27 mouse cellular contexts compared by ENCODE assay signal in genomic region chr6:128288681-128289080, GRCm38 (mm10). TPM values are rescaled to one million over a fixed set of nuclear protein-coding genes. Genes with fewer than 3 reads are reported as not detected.
A peak's percentile ranks its signal among the peaks of the same experiment; 100 is the strongest.
DNase-seq lines count a peak whose midpoint lies in the region; ATAC-seq and TF ChIP-seq lines count a peak whose summit lies in the region.
"Had no signal": no experiment of that assay in that cellular context is flagged by ENCODE, and none has a peak within 500 bp of the region (broad histone marks: within the 10 kb centered on the region; RNA-seq: fewer than 3 reads in every experiment).

No protein-coding gene starts in this region.

- H3K36me3 ChIP-seq in forebrain, embryonic 11.5 days (ENCODE audit: control insufficient read depth, insufficient read depth, low read length) = no peaks in the 10 kb centered on the region
- no peaks in the 10 kb centered on the region for H3K36me3 ChIP-seq in forebrain, embryonic 13.5 days (ENCODE audit: poor library complexity, severe bottlenecking)
- no peaks in the 10 kb centered on the region for H3K36me3 ChIP-seq in lung, postnatal 0 days (ENCODE audit: insufficient read depth, low read length)
- H3K36me3 ChIP-seq: embryonic facial prominence, embryonic 13.5 days; embryonic facial prominence, embryonic 15.5 days; forebrain, embryonic 10.5 days; G1E had no signal

- peak; percentile 41 for DNase-seq in forebrain, embryonic 11.5 days (ENCODE audit: low spot score)
- peak; percentile 59 for DNase-seq in lung, postnatal 0 days (ENCODE audit: low spot score)
- no peak for DNase-seq in lung, postnatal 14 days
- DNase-seq in lung, postnatal 36 days = peak; percentile 64
- no peak for DNase-seq in lung, postnatal 4 days
- DNase-seq: adrenal gland, adult 2 months; adrenal gland, postnatal 10 days; adrenal gland, postnatal 25 days; B cell, adult 2 months; cerebellum, adult 11 months; cerebellum, adult 18-20 months; cerebellum, adult 8-10 months; cerebellum, adult 9-11 months; cerebellum, postnatal 14 days; cerebellum, postnatal 36 days; embryo, embryonic 11 days had no signal

- no peak for TF ChIP-seq EP300 in lung, postnatal 0 days (IDR thresholded peaks at IDR 0.05)

- no peak overlapping the region for H3K4me2 ChIP-seq in forebrain, embryonic 11.5 days (ENCODE audit: low read depth, low read length, severe bottlenecking)
- no peak overlapping the region for H3K4me2 ChIP-seq in forebrain, embryonic 13.5 days
- no peak overlapping the region for H3K4me2 ChIP-seq in lung, postnatal 0 days (replicated peaks; ENCODE audit: low read depth, low read length)
- H3K4me2 ChIP-seq: embryonic facial prominence, embryonic 13.5 days; embryonic facial prominence, embryonic 15.5 days had no signal

- WGBS in forebrain, embryonic 11.5 days = 86% methylated on average over 6 of the region's 6 CpGs
- 85% methylated on average over 6 of the region's 6 CpGs for WGBS in forebrain, embryonic 13.5 days
- WGBS in lung, postnatal 0 days = 61% methylated on average over 6 of the region's 6 CpGs

- no peak overlapping the region for H3K27ac ChIP-seq in forebrain, embryonic 11.5 days (ENCODE audit: low read depth, low read length)
- no peak overlapping the region for H3K27ac ChIP-seq in forebrain, embryonic 13.5 days
- 0 out of 2 replicates have a peak overlapping the region, but pooled peaks have one; percentile 1 for H3K27ac ChIP-seq in lung, postnatal 0 days (ENCODE audit: low read length)
- H3K27ac ChIP-seq: embryonic facial prominence, embryonic 13.5 days; embryonic facial prominence, embryonic 15.5 days; forebrain, embryonic 10.5 days had no signal

- TF ChIP-seq CTCF in lung, postnatal 0 days (IDR thresholded peaks at IDR 0.05) = no peak

- H3K4me3 ChIP-seq in forebrain, embryonic 11.5 days (ENCODE audit: low read depth, low read length) = no peak overlapping the region
- H3K4me3 ChIP-seq in forebrain, embryonic 13.5 days = no peak overlapping the region
- no peak overlapping the region for H3K4me3 ChIP-seq in lung, postnatal 0 days (ENCODE audit: low read depth, low read length)
- H3K4me3 ChIP-seq: embryonic facial prominence, embryonic 13.5 days; embryonic facial prominence, embryonic 15.5 days; erythroblast, embryonic 14.5 days; forebrain, embryonic 10.5 days had no signal

- no peaks in the 10 kb centered on the region for H3K9me3 ChIP-seq in forebrain, embryonic 11.5 days (ENCODE audit: control insufficient read depth, low read length)
- H3K9me3 ChIP-seq in forebrain, embryonic 13.5 days (replicated peaks) = no peaks in the 10 kb centered on the region
- no peaks in the 10 kb centered on the region for H3K9me3 ChIP-seq in lung, postnatal 0 days (ENCODE audit: low read length)
- H3K9me3 ChIP-seq: embryonic facial prominence, embryonic 13.5 days; embryonic facial prominence, embryonic 15.5 days; forebrain, embryonic 10.5 days had no signal

- no peaks in the 10 kb centered on the region for H3K27me3 ChIP-seq in forebrain, embryonic 11.5 days (ENCODE audit: control insufficient read depth, insufficient read depth, low read length)
- H3K27me3 ChIP-seq in forebrain, embryonic 13.5 days = peaks cover 8% of the 10 kb centered on the region
- H3K27me3 ChIP-seq in lung, postnatal 0 days (replicated peaks; ENCODE audit: insufficient read depth, low read length) = no peaks in the 10 kb centered on the region
- H3K27me3 ChIP-seq: CH12.LX; embryonic facial prominence, embryonic 13.5 days; embryonic facial prominence, embryonic 15.5 days; Patski had no signal

- H3K4me1 ChIP-seq in forebrain, embryonic 11.5 days (replicated peaks; ENCODE audit: control insufficient read depth, insufficient read depth, low read length) = peaks cover 3% of the 10 kb centered on the region; the same call in 1 of the 2 replicates
- H3K4me1 ChIP-seq in forebrain, embryonic 13.5 days = peaks cover 9% of the 10 kb centered on the region
- peaks cover 7% of the 10 kb centered on the region; the same call in 1 of the 2 replicates for H3K4me1 ChIP-seq in lung, postnatal 0 days (ENCODE audit: insufficient read depth, low read depth, low read length)

- ATAC-seq in forebrain, embryonic 11.5 days (replicated peaks; ENCODE audit: low FRiP score) = no peak
- no peak for ATAC-seq in forebrain, embryonic 13.5 days
- peak; percentile 63 for ATAC-seq in lung, postnatal 0 days
- ATAC-seq: CD4-positive, CD25-positive, alpha-beta regulatory T cell, adult 4 months; forebrain, embryonic 14.5 days; forebrain, embryonic 16.5 days; Patski had no signal

- no peak overlapping the region for H3K9ac ChIP-seq in forebrain, embryonic 11.5 days (ENCODE audit: low read length)
- H3K9ac ChIP-seq in forebrain, embryonic 13.5 days = no peak overlapping the region
- H3K9ac ChIP-seq in lung, postnatal 0 days (replicated peaks; ENCODE audit: low read depth) = no peak overlapping the region
- H3K9ac ChIP-seq: embryonic facial prominence, embryonic 13.5 days; embryonic facial prominence, embryonic 15.5 days had no signal

RNA-seq across cellular contexts. Expression of gene Tead4, which starts 11.9 kb away (rescaled TPM):
- 1.1 TPM in 2 replicates for polyA plus RNA-seq in forebrain, embryonic 11.5 days (2014; fragmentation: Nextera tagmentation; extraction: Ambion mirVana)
- polyA plus RNA-seq in forebrain, embryonic 13.5 days (2015; fragmentation: Nextera tagmentation; extraction: Ambion mirVana) = 0.36 and 0.81 TPM in 2 replicates
- polyA plus RNA-seq in lung, postnatal 0 days (2015; fragmentation: Nextera tagmentation; extraction: Ambion mirVana) = 9.6 and 10.3 TPM in 2 replicates
- polyA plus RNA-seq: CD4-positive, CD25-positive, alpha-beta regulatory T cell, adult 4 months; erythroblast, embryonic 14.5 days; G1E had no signal

Comparison
In these comparisons a context has a peak if more than half of its experiments do, and no peak if none do; other contexts are left out.
1. DNase-seq: peak in forebrain, embryonic 11.5 days (single experiment), lung, postnatal 0 days (single experiment) and lung, postnatal 36 days (single experiment); none in lung, postnatal 14 days (single experiment) and lung, postnatal 4 days (0 of 2).